Mouse (Mus musculus): Measurements from ENCODE around the gene Clint1. TPM values are rescaled to one million over a fixed set of nuclear protein-coding genes. Genes with fewer than 3 reads are reported as not detected.

The Clint1 gene
- polyA plus RNA-seq, 1 experiment from 2014 or later, result 102 TPM

GRCm38 (mm10) chr11:45916196-45916595 lies 64.3 kb downstream of the Clint1 start:
- 87% methylated on average over 10 of the region's 10 CpGs for WGBS
- Histone ChIP-seq H3K9ac (ENCODE audit: low read depth, low read length) (no peak overlapping the region), H3K27ac (ENCODE audit: low read depth, low read length) (no peak overlapping the region), H3K4me1 (replicated peaks; ENCODE audit: control insufficient read depth, insufficient read depth, low read length) (0 out of 2 replicates have a peak, but pooled peaks cover 2% of the 10 kb centered on the region), H3K4me2 (no peak overlapping the region), H3K36me3 (ENCODE audit: control insufficient read depth, insufficient read depth, low read length) (peaks cover 4% of the 10 kb centered on the region; the same call in 1 of the 2 replicates), H3K4me3 (ENCODE audit: low read depth, low read length) (no peak overlapping the region), H3K27me3 (replicated peaks; ENCODE audit: control insufficient read depth, insufficient read depth, low read length) (no peaks in the 10 kb centered on the region), H3K9me3 (ENCODE audit: control insufficient read depth, low read length) (no peaks in the 10 kb centered on the region)
- no peak for DNase-seq (ENCODE audit: low spot score)
- ATAC-seq (replicated peaks; ENCODE audit: low FRiP score), result no peak

- Histone ChIP-seq H3K27ac (ENCODE audit: low read depth, low read length) (no peak overlapping the region), H3K4me2 (no peak overlapping the region), H3K27me3 (replicated peaks; ENCODE audit: control insufficient read depth, insufficient read depth, low read length) (no peaks in the 10 kb centered on the region), H3K9ac (ENCODE audit: low read depth, low read length) (no peak overlapping the region), H3K36me3 (ENCODE audit: control insufficient read depth, insufficient read depth, low read length) (no peaks in the 10 kb centered on the region), H3K4me1 (replicated peaks; ENCODE audit: control insufficient read depth, insufficient read depth, low read length) (0 out of 2 replicates have a peak, but pooled peaks cover 4% of the 10 kb centered on the region), H3K9me3 (ENCODE audit: control insufficient read depth, low read length) (no peaks in the 10 kb centered on the region), H3K4me3 (ENCODE audit: low read depth, low read length) (no peak overlapping the region)
- WGBS, result 87% methylated on average over 6 of the region's 6 CpGs
- ATAC-seq (replicated peaks; ENCODE audit: low FRiP score) (no peak), DNase-seq (ENCODE audit: low spot score) (no peak)
Observed at GRCm38 (mm10) chr11:45918018-45918417, 66.2 kb downstream of the Clint1 start.

GRCm38 (mm10) chr11:45918836-45919235 lies 67.0 kb downstream of the Clint1 start:
- no peaks in the 10 kb centered on the region for H3K9me3 ChIP-seq (ENCODE audit: control insufficient read depth, low read length)
- H3K4me3 ChIP-seq (ENCODE audit: low read depth, low read length), result no peak overlapping the region
- 82% methylated on average over 4 of the region's 4 CpGs for WGBS
- no peak overlapping the region for H3K27ac ChIP-seq (ENCODE audit: low read depth, low read length)
- H3K27me3 ChIP-seq (replicated peaks; ENCODE audit: control insufficient read depth, insufficient read depth, low read length), result no peaks in the 10 kb centered on the region
- H3K4me1 ChIP-seq (replicated peaks; ENCODE audit: control insufficient read depth, insufficient read depth, low read length), result 0 out of 2 replicates have a peak, but pooled peaks cover 4% of the 10 kb centered on the region
- DNase-seq (ENCODE audit: low spot score) (no peak), ATAC-seq (replicated peaks; ENCODE audit: low FRiP score) (no peak)
- no peak overlapping the region for H3K4me2 ChIP-seq
- H3K9ac ChIP-seq (ENCODE audit: low read depth, low read length), result no peak overlapping the region
- H3K36me3 ChIP-seq (ENCODE audit: control insufficient read depth, insufficient read depth, low read length), result no peaks in the 10 kb centered on the region

DNA sequence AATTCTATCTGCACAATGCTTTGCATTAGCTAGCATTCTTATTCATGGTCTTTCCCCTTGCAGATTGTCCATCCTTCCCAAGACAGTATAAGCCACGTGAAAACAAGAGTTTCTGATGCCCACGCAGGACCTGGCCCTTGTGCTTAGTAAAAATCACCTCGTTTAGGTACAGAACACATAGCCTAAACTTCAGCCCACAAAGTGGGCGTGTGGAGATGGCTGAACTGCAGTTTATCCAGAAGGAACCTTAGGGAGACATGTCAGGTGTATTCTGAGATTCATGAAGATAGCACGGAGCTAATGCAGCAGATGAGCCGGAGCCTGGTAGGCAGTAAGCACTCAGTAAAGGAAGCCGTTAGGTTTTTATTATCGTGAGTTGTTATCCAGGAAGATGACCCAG lies 69.2 kb downstream of the Clint1 start:
- H3K4me3 ChIP-seq (ENCODE audit: low read depth, low read length), result no peak overlapping the region
- 0 out of 2 replicates have a peak, but pooled peaks cover 4% of the 10 kb centered on the region for H3K4me1 ChIP-seq (replicated peaks; ENCODE audit: control insufficient read depth, insufficient read depth, low read length)
- no peak overlapping the region for H3K27ac ChIP-seq (ENCODE audit: low read depth, low read length)
- 58% methylated on average over 8 of the region's 8 CpGs for WGBS
- H3K36me3 ChIP-seq (ENCODE audit: control insufficient read depth, insufficient read depth, low read length), result no peaks in the 10 kb centered on the region
- no peak for DNase-seq (ENCODE audit: low spot score)
- 0 out of 2 replicates have a peak overlapping the region, but pooled peaks have one; percentile 12 for H3K4me2 ChIP-seq
- no peaks in the 10 kb centered on the region for H3K9me3 ChIP-seq (ENCODE audit: control insufficient read depth, low read length)
- no peaks in the 10 kb centered on the region for H3K27me3 ChIP-seq (replicated peaks; ENCODE audit: control insufficient read depth, insufficient read depth, low read length)
- no peak overlapping the region for H3K9ac ChIP-seq (ENCODE audit: low read depth, low read length)
- ATAC-seq (replicated peaks; ENCODE audit: low FRiP score), result no peak

DNA sequence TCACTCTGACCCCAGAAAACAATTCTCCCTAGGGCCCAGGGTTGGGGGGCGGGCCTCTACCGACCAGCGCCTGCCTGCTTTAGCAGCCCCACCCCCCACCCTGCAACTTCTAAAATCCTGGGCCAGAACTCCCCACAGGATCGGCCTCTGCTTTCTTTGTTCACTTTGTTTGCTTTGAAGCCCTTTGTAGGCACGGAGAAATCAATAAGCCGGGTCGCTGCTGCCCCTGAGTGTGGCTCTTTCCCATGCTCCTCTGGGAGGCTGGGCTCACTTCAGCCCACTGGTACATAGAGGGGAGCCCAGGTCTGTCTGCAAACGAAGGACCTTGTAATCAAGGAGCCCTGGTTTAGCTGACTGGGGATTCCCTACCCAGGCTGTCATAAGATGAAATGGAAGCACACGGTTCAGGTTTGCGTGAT lies 69.6 kb downstream of the Clint1 start:
- 25% methylated on average over 10 of the region's 10 CpGs for WGBS
- Histone ChIP-seq H3K27ac (ENCODE audit: low read depth, low read length) (no peak overlapping the region), H3K36me3 (ENCODE audit: control insufficient read depth, insufficient read depth, low read length) (no peaks in the 10 kb centered on the region), H3K4me3 (ENCODE audit: low read depth, low read length) (no peak overlapping the region), H3K4me2 (peak overlapping the region; percentile 12; the same call in 1 of the 2 replicates), H3K27me3 (replicated peaks; ENCODE audit: control insufficient read depth, insufficient read depth, low read length) (no peaks in the 10 kb centered on the region), H3K4me1 (replicated peaks; ENCODE audit: control insufficient read depth, insufficient read depth, low read length) (0 out of 2 replicates have a peak, but pooled peaks cover 4% of the 10 kb centered on the region), H3K9me3 (ENCODE audit: control insufficient read depth, low read length) (no peaks in the 10 kb centered on the region), H3K9ac (ENCODE audit: low read depth, low read length) (no peak overlapping the region)
- ATAC-seq (replicated peaks; ENCODE audit: low FRiP score) (peak; percentile 65), DNase-seq (ENCODE audit: low spot score) (no peak)

DNA sequence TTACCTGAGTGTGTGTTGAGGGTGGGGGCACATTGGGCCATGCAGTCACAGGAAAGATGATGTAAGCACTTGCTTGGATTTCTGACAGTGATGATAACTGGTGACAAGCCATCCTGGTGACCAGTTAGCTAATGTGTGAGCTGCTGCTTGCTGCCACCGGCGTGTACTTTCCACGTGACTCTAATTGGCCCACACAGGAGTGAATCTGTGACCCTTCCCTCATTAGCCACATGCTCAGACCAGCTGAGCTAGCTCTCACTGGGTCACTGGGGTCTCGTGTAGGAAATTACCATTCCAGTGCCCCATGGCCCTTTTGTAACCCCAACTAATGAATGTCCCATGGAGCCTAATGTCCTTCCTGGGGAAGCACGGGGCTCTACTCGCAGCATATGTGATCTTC lies 73.6 kb downstream of the Clint1 start:
- H3K4me2 ChIP-seq, result no peak overlapping the region
- ATAC-seq (replicated peaks; ENCODE audit: low FRiP score) (no peak), DNase-seq (ENCODE audit: low spot score) (no peak)
- H3K36me3 ChIP-seq (ENCODE audit: control insufficient read depth, insufficient read depth, low read length), result no peaks in the 10 kb centered on the region
- no peaks in the 10 kb centered on the region for H3K9me3 ChIP-seq (ENCODE audit: control insufficient read depth, low read length)
- H3K4me1 ChIP-seq (replicated peaks; ENCODE audit: control insufficient read depth, insufficient read depth, low read length), result 0 out of 2 replicates have a peak, but pooled peaks cover 4% of the 10 kb centered on the region
- H3K4me3 ChIP-seq (ENCODE audit: low read depth, low read length), result no peak overlapping the region
- no peak overlapping the region for H3K9ac ChIP-seq (ENCODE audit: low read depth, low read length)
- H3K27ac ChIP-seq (ENCODE audit: low read depth, low read length), result no peak overlapping the region
- 74% methylated on average over 6 of the region's 6 CpGs for WGBS
- no peaks in the 10 kb centered on the region for H3K27me3 ChIP-seq (replicated peaks; ENCODE audit: control insufficient read depth, insufficient read depth, low read length)

DNA sequence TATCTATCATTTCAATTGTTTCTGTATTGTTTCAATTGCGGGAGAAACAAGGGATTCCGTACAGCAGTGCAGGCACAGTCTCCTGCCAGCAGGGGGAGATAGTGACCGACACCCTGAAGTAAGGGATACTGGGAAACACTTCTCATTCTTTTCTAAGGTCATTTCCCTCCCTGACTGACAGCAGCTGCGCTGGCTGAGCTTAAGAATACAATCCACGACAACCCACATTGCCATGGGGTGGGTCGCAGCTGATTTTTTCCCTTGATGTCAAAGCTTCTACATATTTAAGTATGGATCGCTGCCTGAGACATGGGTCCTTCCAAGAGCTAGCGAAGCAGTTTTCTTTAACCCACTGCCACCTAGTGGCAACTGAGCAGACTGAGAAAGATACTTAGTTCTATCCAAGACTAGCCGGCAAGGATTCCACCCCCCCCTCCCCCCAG lies 74.8 kb downstream of the Clint1 start:
- peak overlapping the region; percentile 75 for H3K4me2 ChIP-seq
- no peaks in the 10 kb centered on the region for H3K27me3 ChIP-seq (replicated peaks; ENCODE audit: control insufficient read depth, insufficient read depth, low read length)
- H3K9ac ChIP-seq (ENCODE audit: low read depth, low read length), result peak overlapping the region; percentile 59
- H3K4me3 ChIP-seq (ENCODE audit: low read depth, low read length), result peak overlapping the region; percentile 51
- no peak overlapping the region for H3K27ac ChIP-seq (ENCODE audit: low read depth, low read length)
- ATAC-seq (replicated peaks; ENCODE audit: low FRiP score) (peak; percentile 86), DNase-seq (ENCODE audit: low spot score) (peak; percentile 79)
- H3K9me3 ChIP-seq (ENCODE audit: control insufficient read depth, low read length), result no peaks in the 10 kb centered on the region
- no peaks in the 10 kb centered on the region for H3K4me1 ChIP-seq (replicated peaks; ENCODE audit: control insufficient read depth, insufficient read depth, low read length)
- 0% methylated on average over 9 of the region's 9 CpGs for WGBS
- no peaks in the 10 kb centered on the region for H3K36me3 ChIP-seq (ENCODE audit: control insufficient read depth, insufficient read depth, low read length)

- ATAC-seq (replicated peaks; ENCODE audit: low FRiP score) (no peak), DNase-seq (ENCODE audit: low spot score) (no peak)
- Histone ChIP-seq H3K4me2 (no peak overlapping the region), H3K9me3 (ENCODE audit: control insufficient read depth, low read length) (no peaks in the 10 kb centered on the region), H3K4me3 (ENCODE audit: low read depth, low read length) (no peak overlapping the region), H3K27me3 (replicated peaks; ENCODE audit: control insufficient read depth, insufficient read depth, low read length) (no peaks in the 10 kb centered on the region), H3K9ac (ENCODE audit: low read depth, low read length) (no peak overlapping the region), H3K27ac (ENCODE audit: low read depth, low read length) (no peak overlapping the region), H3K36me3 (ENCODE audit: control insufficient read depth, insufficient read depth, low read length) (no peaks in the 10 kb centered on the region), H3K4me1 (replicated peaks; ENCODE audit: control insufficient read depth, insufficient read depth, low read length) (no peaks in the 10 kb centered on the region)
- 64% methylated on average over 5 of the region's 5 CpGs for WGBS
Observed at GRCm38 (mm10) chr11:45927456-45927855, 75.6 kb downstream of the Clint1 start.

DNA sequence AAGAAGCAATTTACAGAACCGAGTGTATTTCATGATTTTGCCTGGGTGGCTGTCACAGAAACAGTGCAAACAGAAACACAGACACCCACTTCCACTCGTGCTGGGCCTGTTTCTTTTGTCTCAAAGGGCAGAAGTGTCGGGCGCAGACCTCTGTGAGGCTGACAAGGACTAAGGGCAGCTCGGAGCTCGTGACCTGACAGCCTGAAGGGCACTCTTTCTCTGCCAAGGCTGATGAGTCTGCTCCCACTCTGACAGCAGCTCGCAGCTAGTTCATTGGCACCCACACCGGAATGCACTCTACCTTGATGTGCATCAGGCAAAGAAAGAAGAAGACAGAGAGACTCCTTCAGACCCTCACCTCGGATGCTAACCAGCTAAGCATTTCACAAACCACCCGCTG lies 77.7 kb downstream of the Clint1 start:
- no peak overlapping the region for H3K4me3 ChIP-seq (ENCODE audit: low read depth, low read length)
- 82% methylated on average over 10 of the region's 10 CpGs for WGBS

More for the DNA sequence above, 77.7 kb downstream of the Clint1 start:
- no peak overlapping the region for H3K9ac ChIP-seq (ENCODE audit: low read depth, low read length)
- ATAC-seq (replicated peaks; ENCODE audit: low FRiP score) (no peak), DNase-seq (ENCODE audit: low spot score) (no peak)
- no peaks in the 10 kb centered on the region for H3K4me1 ChIP-seq (replicated peaks; ENCODE audit: control insufficient read depth, insufficient read depth, low read length)
- H3K4me2 ChIP-seq, result no peak overlapping the region
- no peaks in the 10 kb centered on the region for H3K9me3 ChIP-seq (ENCODE audit: control insufficient read depth, low read length)
- no peaks in the 10 kb centered on the region for H3K27me3 ChIP-seq (replicated peaks; ENCODE audit: control insufficient read depth, insufficient read depth, low read length)
- H3K27ac ChIP-seq (ENCODE audit: low read depth, low read length), result no peak overlapping the region
- H3K36me3 ChIP-seq (ENCODE audit: control insufficient read depth, insufficient read depth, low read length), result peaks cover 3% of the 10 kb centered on the region; the same call in 1 of the 2 replicates

Data from liver, embryonic 11.5 days (tissue).